Mouse (Mus musculus) limb, embryonic 14.5 days (tissue): Measurements from ENCODE around the gene Nr0b2. TPM values are rescaled to one million over a fixed set of nuclear protein-coding genes. Genes with fewer than 3 reads are reported as not detected.
"Not testable (repeated sequence)": the region's sequence is repeated elsewhere in the genome, so short reads cannot be mapped to it uniquely, and the experiment has no call there.

ENCODE experiments used
- ATAC-seq: fragments of 200-750 bp; cut with Nextera tagmentation; 2 replicates; pipeline ENCODE4 v1.8.0; 2017; ENCODE audit warnings: low read depth, moderate number of reproducible peaks, moderate TSS enrichment; ENCODE audit not compliant: low FRiP score
- DNase-seq: peaks from one replicate; pipeline ENCODE4 v3.0.0-alpha.2; 2015; ENCODE audit warnings: low spot score
- H3K27ac ChIP-seq: fragments of 300-500 bp; sonication (generic); replicated peaks from 2 replicates; pipeline ENCODE4 v1.5.1; 2014; ENCODE audit warnings: low read depth, mild to moderate bottlenecking, low read length, moderate library complexity, mixed read lengths
- H3K27me3 ChIP-seq: fragments of 300-500 bp; sonication (generic); 2 replicates; pipeline ENCODE4 v1.6.1; 2014; ENCODE audit warnings: low read length, mixed read lengths; ENCODE audit not compliant: control insufficient read depth, insufficient read depth
- H3K36me3 ChIP-seq: fragments of 300-500 bp; sonication (generic); 2 replicates; pipeline ENCODE4 v1.6.1; 2014; ENCODE audit warnings: mild to moderate bottlenecking, low read length, moderate library complexity, mixed read lengths; ENCODE audit not compliant: control insufficient read depth, insufficient read depth
- H3K4me1 ChIP-seq: fragments of 300-500 bp; sonication (generic); 2 replicates; pipeline ENCODE4 v1.6.1; 2014; ENCODE audit warnings: antibody characterized with exemption, low read length, mixed read lengths; ENCODE audit not compliant: control insufficient read depth, insufficient read depth
- H3K4me2 ChIP-seq: fragments of 300-500 bp; sonication (generic); replicated peaks from 2 replicates; pipeline ENCODE4 v1.6.1; 2014; ENCODE audit warnings: low read depth, mild to moderate bottlenecking, low read length, moderate library complexity; ENCODE audit not compliant: severe bottlenecking
- H3K4me3 ChIP-seq: fragments of 300-500 bp; sonication (generic); replicated peaks from 2 replicates; pipeline ENCODE4 v1.5.1; 2014; ENCODE audit warnings: low read length
- H3K9ac ChIP-seq: fragments of 300-500 bp; sonication (generic); 2 replicates; pipeline ENCODE4 v1.6.1; 2014; ENCODE audit warnings: mild to moderate bottlenecking, low read depth, low read length, moderate library complexity; ENCODE audit not compliant: severe bottlenecking
- H3K9me3 ChIP-seq: fragments of 300-500 bp; sonication (generic); 2 replicates; pipeline ENCODE4 v1.6.1; 2016; ENCODE audit warnings: low read length; ENCODE audit not compliant: control insufficient read depth
- POLR2A ChIP-seq: fragments of 200-500 bp; IDR thresholded peaks from 2 replicates; pipeline ENCODE4 v1.8.0; 2012; ENCODE audit warnings: inconsistent platforms, mild to moderate bottlenecking, moderate library complexity, borderline replicate concordance; ENCODE audit not compliant: insufficient read depth, insufficient read length; ENCODE audit errors: extremely low read depth
- WGBS: fragments of 180-500 bp; shearing (Covaris S2); extraction: QIAGEN DNeasy Blood & Tissue Kit; methylation state at CpG from one replicate; pipeline ENCODE4 v1.1.7; 2014; 5-methylcytosine and 5-hydroxymethylcytosine counted together
- polyA plus RNA-seq, 2 experiments: library from polyadenylated mRNA; depleted of rRNA in 1 of 2; stranded (reverse) in 1 of 2; unstranded in 1 of 2; fragments of >200 nt; fragmentation: Nextera tagmentation in 1 of 2; extraction: Ambion mirVana in 1 of 2; gene quantifications; 2 replicates each; pipeline versions ENCODE4 v1.2.1 to v1.2.3; 2012 to 2014

Nr0b2 gene
- polyA plus RNA-seq, 2 experiments: 0.05 to 0.17 TPM

DNA sequence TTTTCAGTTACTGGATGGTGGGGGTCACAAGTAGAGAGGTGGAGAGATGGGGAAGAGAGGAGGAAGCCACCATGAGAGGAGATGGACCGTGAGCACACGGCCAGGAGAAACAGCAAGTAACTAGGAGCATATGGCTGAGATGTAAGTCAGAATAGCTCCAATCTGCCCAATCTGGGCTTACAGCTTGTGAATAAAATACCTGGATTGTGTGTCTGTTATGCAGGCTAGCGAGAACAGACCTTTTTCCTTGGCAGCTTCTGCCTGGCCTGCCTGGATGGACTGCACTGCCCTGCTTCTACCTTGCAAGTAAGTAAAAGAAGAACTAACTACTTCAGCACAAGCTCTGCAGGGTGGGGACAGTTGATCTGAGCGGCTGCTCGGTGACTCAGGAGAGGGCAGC is 42.1 kb upstream of the Nr0b2 start:
- H3K36me3 ChIP-seq: no peaks in the 10 kb centered on the region
- H3K4me3 ChIP-seq: no peak overlapping the region
- H3K27ac ChIP-seq: no peak overlapping the region
- TF ChIP-seq POLR2A: no peak
- no peaks in the 10 kb centered on the region; the same call in 1 of the 2 replicates for H3K27me3 ChIP-seq
- no peak for ATAC-seq
- DNase-seq: no peak
- H3K4me1 ChIP-seq: no peaks in the 10 kb centered on the region
- 78% methylated on average over 5 of the region's 5 CpGs for WGBS
- no peak overlapping the region for H3K9ac ChIP-seq
- no peaks in the 10 kb centered on the region for H3K9me3 ChIP-seq
- H3K4me2 ChIP-seq: no peak overlapping the region

GRCm38 (mm10) chr4:133512511-133512910 is 40.7 kb upstream of the Nr0b2 start:
- H3K4me3 ChIP-seq, ATAC-seq, H3K27me3 ChIP-seq, H3K9me3 ChIP-seq, H3K36me3 ChIP-seq, H3K4me2 ChIP-seq, H3K27ac ChIP-seq, H3K4me1 ChIP-seq, DNase-seq, H3K9ac ChIP-seq: not testable (repeated sequence)
- WGBS: 60% methylated on average over 4 of the region's 5 CpGs

DNA sequence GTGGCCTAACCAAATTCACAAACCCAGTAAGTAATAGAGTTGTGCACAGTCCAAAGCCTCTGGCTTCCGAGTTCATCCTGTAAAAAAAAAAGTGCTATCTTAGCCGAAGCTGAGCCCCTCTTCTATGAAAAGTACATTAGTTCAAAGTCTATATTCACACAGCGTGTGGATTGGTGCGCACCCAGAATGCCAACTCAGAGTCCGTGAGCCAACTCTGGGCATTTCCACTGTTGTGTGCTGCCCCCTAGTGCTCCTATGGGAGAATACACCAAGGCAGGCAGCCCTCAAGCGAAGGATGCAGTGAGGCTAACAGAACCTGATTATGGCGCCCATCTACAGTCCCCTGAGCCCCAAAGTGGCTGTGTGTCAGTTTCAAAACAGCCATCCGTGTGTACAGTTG is 40.2 kb upstream of the Nr0b2 start:
- DNase-seq (peak; percentile 43), ATAC-seq (peak; percentile 55; the same call in 1 of the 2 replicates)
- no peak for TF ChIP-seq POLR2A
- Histone ChIP-seq H3K9ac (no peak overlapping the region), H3K27ac (no peak overlapping the region), H3K4me3 (no peak overlapping the region), H3K4me2 (no peak overlapping the region), H3K9me3 (no peaks in the 10 kb centered on the region), H3K36me3 (no peaks in the 10 kb centered on the region), H3K27me3 (peaks cover 4% of the 10 kb centered on the region; the same call in 1 of the 2 replicates), H3K4me1 (no peaks in the 10 kb centered on the region)
- WGBS: 9% methylated on average over 8 of the region's 8 CpGs

DNA sequence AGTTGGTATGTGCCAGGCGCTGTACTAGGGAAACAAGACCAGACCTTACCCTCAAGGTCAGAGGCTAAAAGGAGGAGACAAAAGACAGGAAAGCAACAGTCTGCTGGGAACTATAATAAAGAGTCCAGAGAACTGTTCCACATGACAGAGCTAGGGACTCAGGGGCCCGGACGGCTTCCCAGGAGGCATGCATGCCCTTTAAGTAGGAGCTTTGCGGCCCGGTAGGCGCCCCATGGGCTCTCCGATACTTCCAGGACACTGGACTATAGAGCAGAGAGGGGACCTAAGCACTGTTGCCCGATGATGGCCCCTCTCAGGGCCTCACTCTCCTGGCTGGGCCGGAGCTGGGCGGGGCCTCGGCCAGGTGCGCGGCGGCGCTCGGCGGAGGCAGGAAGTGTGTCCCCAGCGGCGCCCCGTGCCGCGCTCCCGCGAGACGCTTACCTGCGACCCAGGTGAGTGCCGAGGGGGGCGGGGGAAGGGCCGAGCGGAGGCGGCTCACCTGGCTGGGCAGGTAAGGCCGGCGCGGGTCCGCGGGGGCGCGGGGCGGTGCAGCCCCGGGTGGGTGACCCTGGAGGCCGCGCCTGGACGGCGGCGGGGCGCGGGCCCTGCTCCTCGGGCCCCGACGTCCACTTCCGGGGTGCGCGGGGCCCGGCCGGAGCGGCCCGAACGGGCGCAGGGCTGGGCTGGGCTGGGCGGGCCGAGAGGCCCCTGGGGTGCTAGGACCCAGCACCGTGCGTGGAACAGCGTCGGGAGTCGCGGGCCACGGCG is 34.4 kb upstream of the Nr0b2 start, which contains the start of gene Kdf1:
Gene Kdf1 (plus strand): TSS at position 363 of the 768 bp plus-strand sequence.
- peaks cover 5% of the 10 kb centered on the region; the same call in 1 of the 2 replicates for H3K4me1 ChIP-seq
- DNase-seq: peak; percentile 16
- peaks cover 33% of the 10 kb centered on the region for H3K27me3 ChIP-seq
- peak within 1 kb of the TSS; percentile 44 for H3K4me3 ChIP-seq
- no peak within 1 kb of the TSS for H3K27ac ChIP-seq
- 6% methylated on average over 30 of the region's 69 CpGs for WGBS
- H3K9me3 ChIP-seq: no peaks in the 10 kb centered on the region
- no peak for ATAC-seq
- H3K36me3 ChIP-seq: no peaks in the 10 kb centered on the region
- peak within 1 kb of the TSS; percentile 61 for H3K9ac ChIP-seq
- H3K4me2 ChIP-seq: peak within 1 kb of the TSS; percentile 58
- no peak for TF ChIP-seq POLR2A

- DNase-seq (no peak), ATAC-seq (no peak)
- no peak for TF ChIP-seq POLR2A
- Histone ChIP-seq H3K27ac (no peak overlapping the region), H3K4me1 (peaks cover 5% of the 10 kb centered on the region; the same call in 1 of the 2 replicates), H3K9me3 (no peaks in the 10 kb centered on the region), H3K4me2 (peak overlapping the region; percentile 58), H3K4me3 (peak overlapping the region; percentile 44), H3K9ac (peak overlapping the region; percentile 61), H3K27me3 (peaks cover 33% of the 10 kb centered on the region), H3K36me3 (no peaks in the 10 kb centered on the region)
- 5% methylated on average over 24 of the region's 25 CpGs for WGBS
Observed at GRCm38 (mm10) chr4:133519369-133519665, 33.9 kb upstream of the Nr0b2 start.

DNA sequence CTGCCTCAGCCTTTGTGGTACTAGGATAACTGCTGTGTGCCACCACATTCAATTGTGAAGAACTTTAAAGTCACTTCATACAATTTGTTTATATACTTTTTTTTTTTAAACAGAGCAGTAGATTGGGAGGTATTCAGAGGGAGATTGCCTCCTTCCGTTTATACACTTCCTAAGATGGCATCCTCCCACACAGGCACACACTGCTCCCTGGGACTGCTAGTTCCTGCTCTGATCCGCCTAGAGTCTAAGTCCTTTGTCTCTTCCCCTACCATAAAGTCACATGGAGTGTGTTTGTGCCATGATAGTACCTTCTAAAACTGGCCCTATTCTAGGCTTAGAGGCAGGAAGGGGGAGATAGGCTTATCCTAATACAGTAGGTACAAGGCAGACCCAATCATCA is 31.7 kb upstream of the Nr0b2 start:
- DNase-seq (no peak), ATAC-seq (no peak)
- Histone ChIP-seq H3K9me3 (no peaks in the 10 kb centered on the region), H3K9ac (no peak overlapping the region), H3K36me3 (no peaks in the 10 kb centered on the region), H3K4me3 (no peak overlapping the region), H3K27me3 (peaks cover 33% of the 10 kb centered on the region), H3K27ac (no peak overlapping the region), H3K4me1 (peaks cover 5% of the 10 kb centered on the region; the same call in 1 of the 2 replicates), H3K4me2 (no peak overlapping the region)
- 73% methylated on average over 2 of the region's 2 CpGs for WGBS
- no peak for TF ChIP-seq POLR2A
